Mouse (Mus musculus): Measurements from ENCODE around the gene Btf3.

GRCm38 (mm10) chr13:98311597-98311996 lies 5.2 kb downstream of the Btf3 start:
- TF ChIP-seq MYOD1 (IDR thresholded peaks at IDR 0.05; ENCODE audit: control insufficient read depth, insufficient read length, low read depth), result no peak
- no peak for TF ChIP-seq CTCF (IDR thresholded peaks at IDR 0.05; ENCODE audit: control insufficient read depth, insufficient read depth, insufficient read length)
- no peak for TF ChIP-seq MAX (IDR thresholded peaks at IDR 0.05)
- TF ChIP-seq USF1 (IDR thresholded peaks at IDR 0.05; ENCODE audit: low read depth), result no peak
- TF ChIP-seq FOSL1 (IDR thresholded peaks at IDR 0.05; ENCODE audit: insufficient read depth, low read length, poor library complexity, severe bottlenecking), result no peak
- no peak for TF ChIP-seq CEBPB (IDR thresholded peaks at IDR 0.05; ENCODE audit: low read depth)
